Mouse (Mus musculus): ENCODE measurements around the gene Zfp827. TPM values are rescaled to one million over a fixed set of nuclear protein-coding genes. Genes with fewer than 3 reads are reported as not detected.

Gene Zfp827
- polyA plus RNA-seq (2012; rRNA removed) = 29.6 and 32.4 TPM in 2 replicates

- Histone ChIP-seq H3K4me3 (ENCODE audit: insufficient read depth, low read length) (peak within 1 kb of the TSS; percentile 94), H3K27ac (ENCODE audit: insufficient read depth, low read length) (peak within 1 kb of the TSS; percentile 88), H3K4me1 (ENCODE audit: control insufficient read depth, insufficient read depth, low read length) (no peaks in the 10 kb centered on the region)
- TF ChIP-seq CTCF (IDR thresholded peaks at IDR 0.05; ENCODE audit: extremely low read depth, insufficient read depth, low read length) = no peak
- TF ChIP-seq POLR2A (IDR thresholded peaks at IDR 0.05; ENCODE audit: extremely low read depth, insufficient read depth, low read length) = peak; percentile 50; the same call in 1 of the 2 replicates
Observed at GRCm38 (mm10) chr8:79027977-79028487, at the start of gene Zfp827. Gene Zfp827 (plus strand): TSS chr8:79028437.

GRCm38 (mm10) chr8:79004341-79004740 is 23.9 kb upstream of the Zfp827 start:
- Histone ChIP-seq H3K4me3 (ENCODE audit: insufficient read depth, low read length) (no peak overlapping the region), H3K4me1 (ENCODE audit: control insufficient read depth, insufficient read depth, low read length) (no peaks in the 10 kb centered on the region), H3K27ac (ENCODE audit: insufficient read depth, low read length) (no peak overlapping the region)
- TF ChIP-seq CTCF (IDR thresholded peaks at IDR 0.05; ENCODE audit: extremely low read depth, insufficient read depth, low read length) = no peak
- no peak for TF ChIP-seq POLR2A (IDR thresholded peaks at IDR 0.05; ENCODE audit: extremely low read depth, insufficient read depth, low read length)

GRCm38 (mm10) chr8:79015061-79015460 is 13.2 kb upstream of the Zfp827 start:
- no peak for TF ChIP-seq POLR2A (IDR thresholded peaks at IDR 0.05; ENCODE audit: extremely low read depth, insufficient read depth, low read length)
- TF ChIP-seq CTCF (IDR thresholded peaks at IDR 0.05; ENCODE audit: extremely low read depth, insufficient read depth, low read length) = no peak
- no peak overlapping the region for H3K27ac ChIP-seq (ENCODE audit: insufficient read depth, low read length)
- H3K4me3 ChIP-seq (ENCODE audit: insufficient read depth, low read length) = no peak overlapping the region
- H3K4me1 ChIP-seq (ENCODE audit: control insufficient read depth, insufficient read depth, low read length) = peaks cover 2% of the 10 kb centered on the region

GRCm38 (mm10) chr8:79016076-79016475 is 12.2 kb upstream of the Zfp827 start:
- Histone ChIP-seq H3K4me3 (ENCODE audit: insufficient read depth, low read length) (no peak overlapping the region), H3K27ac (ENCODE audit: insufficient read depth, low read length) (no peak overlapping the region), H3K4me1 (ENCODE audit: control insufficient read depth, insufficient read depth, low read length) (peaks cover 2% of the 10 kb centered on the region)
- TF ChIP-seq POLR2A (IDR thresholded peaks at IDR 0.05; ENCODE audit: extremely low read depth, insufficient read depth, low read length) (no peak), CTCF (IDR thresholded peaks at IDR 0.05; ENCODE audit: extremely low read depth, insufficient read depth, low read length) (no peak)

- Histone ChIP-seq H3K4me3 (ENCODE audit: insufficient read depth, low read length) (no peak overlapping the region), H3K4me1 (ENCODE audit: control insufficient read depth, insufficient read depth, low read length) (peaks cover 2% of the 10 kb centered on the region), H3K27ac (ENCODE audit: insufficient read depth, low read length) (no peak overlapping the region)
- no peak for TF ChIP-seq POLR2A (IDR thresholded peaks at IDR 0.05; ENCODE audit: extremely low read depth, insufficient read depth, low read length)
- no peak for TF ChIP-seq CTCF (IDR thresholded peaks at IDR 0.05; ENCODE audit: extremely low read depth, insufficient read depth, low read length)
Observed at GRCm38 (mm10) chr8:79016583-79016982, 11.7 kb upstream of the Zfp827 start.

- TF ChIP-seq POLR2A (IDR thresholded peaks at IDR 0.05; ENCODE audit: extremely low read depth, insufficient read depth, low read length) (no peak), CTCF (IDR thresholded peaks at IDR 0.05; ENCODE audit: extremely low read depth, insufficient read depth, low read length) (no peak)
- Histone ChIP-seq H3K4me3 (ENCODE audit: insufficient read depth, low read length) (no peak overlapping the region), H3K4me1 (ENCODE audit: control insufficient read depth, insufficient read depth, low read length) (no peaks in the 10 kb centered on the region), H3K27ac (ENCODE audit: insufficient read depth, low read length) (no peak overlapping the region)
Observed at GRCm38 (mm10) chr8:79023922-79024321, 4.3 kb upstream of the Zfp827 start.

- Histone ChIP-seq H3K27ac (ENCODE audit: insufficient read depth, low read length) (no peak overlapping the region), H3K4me3 (ENCODE audit: insufficient read depth, low read length) (no peak overlapping the region; the same call in 1 of the 2 replicates), H3K4me1 (ENCODE audit: control insufficient read depth, insufficient read depth, low read length) (no peaks in the 10 kb centered on the region)
- TF ChIP-seq CTCF (IDR thresholded peaks at IDR 0.05; ENCODE audit: extremely low read depth, insufficient read depth, low read length) (no peak), POLR2A (IDR thresholded peaks at IDR 0.05; ENCODE audit: extremely low read depth, insufficient read depth, low read length) (no peak)
Observed at GRCm38 (mm10) chr8:79027319-79027718, 918 bp upstream of the Zfp827 start.

GRCm38 (mm10) chr8:79028541-79029395 is 531 bp downstream of the Zfp827 start:
- Histone ChIP-seq H3K4me1 (ENCODE audit: control insufficient read depth, insufficient read depth, low read length) (no peaks in the 10 kb centered on the region), H3K4me3 (ENCODE audit: insufficient read depth, low read length) (peak overlapping the region; percentile 94)
- TF ChIP-seq CTCF (IDR thresholded peaks at IDR 0.05; ENCODE audit: extremely low read depth, insufficient read depth, low read length) (no peak), POLR2A (IDR thresholded peaks at IDR 0.05; ENCODE audit: extremely low read depth, insufficient read depth, low read length) (no peak)

GRCm38 (mm10) chr8:79029396-79030325 is 1.4 kb downstream of the Zfp827 start:
- Histone ChIP-seq H3K4me1 (ENCODE audit: control insufficient read depth, insufficient read depth, low read length) (no peaks in the 10 kb centered on the region), H3K27ac (ENCODE audit: insufficient read depth, low read length) (peak overlapping the region; percentile 100), H3K4me3 (ENCODE audit: insufficient read depth, low read length) (peak overlapping the region; percentile 94)
- TF ChIP-seq CTCF (IDR thresholded peaks at IDR 0.05; ENCODE audit: extremely low read depth, insufficient read depth, low read length) (no peak), POLR2A (IDR thresholded peaks at IDR 0.05; ENCODE audit: extremely low read depth, insufficient read depth, low read length) (peak; percentile 27; the same call in 1 of the 2 replicates)

More at GRCm38 (mm10) chr8:79028541-79029395, 531 bp downstream of the Zfp827 start:
- H3K27ac ChIP-seq (ENCODE audit: insufficient read depth, low read length) = peak overlapping the region; percentile 88

All from cortical plate, adult 2 months (tissue).